Mouse (Mus musculus): Measurements from ENCODE around the gene S100a16. TPM values are rescaled to one million over a fixed set of nuclear protein-coding genes. Genes with fewer than 3 reads are reported as not detected.

Gene S100a16
- polyA plus RNA-seq, 1 experiment from 2014 or later, result 33.6 TPM

DNA sequence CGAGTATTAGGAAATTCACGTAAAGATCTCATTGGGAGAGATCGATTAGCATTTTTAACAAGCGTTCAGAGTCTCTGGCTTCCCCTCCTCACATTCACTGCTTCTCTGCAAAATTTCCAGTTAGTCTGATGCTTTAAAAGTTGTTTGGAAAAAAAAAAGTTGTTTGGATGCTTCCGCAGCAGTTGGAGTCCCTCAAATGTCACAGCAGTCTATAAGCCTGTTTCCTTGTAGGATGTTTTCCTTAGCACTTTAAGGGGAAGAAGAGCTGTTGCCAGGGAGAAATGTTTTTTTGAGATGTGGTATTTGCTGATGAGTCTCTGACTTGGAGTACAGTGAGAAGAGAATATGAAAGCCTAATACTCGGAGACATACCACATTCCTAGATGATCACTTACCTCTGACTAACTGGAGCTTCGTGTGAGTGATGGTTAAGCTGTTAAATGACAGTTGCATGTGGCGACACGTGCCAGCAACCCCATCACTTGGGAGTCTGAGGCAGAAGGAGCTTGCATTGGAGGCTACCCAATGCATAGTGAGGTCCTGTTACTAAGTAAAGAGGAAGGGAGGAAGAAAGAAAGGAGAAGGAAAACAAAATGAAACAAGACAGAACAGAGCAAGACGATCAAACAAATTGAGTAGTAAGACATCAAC is 39.4 kb downstream of the S100a16 start:
- no peaks in the 10 kb centered on the region for H3K27me3 ChIP-seq
- H3K9ac ChIP-seq, result no peak overlapping the region
- H3K36me3 ChIP-seq, result no peaks in the 10 kb centered on the region
- H3K27ac ChIP-seq, result no peak overlapping the region
- no peak overlapping the region for H3K4me3 ChIP-seq
- 75% methylated on average over 10 of the region's 10 CpGs for whole genome bisulfite sequencing
- no peak overlapping the region for H3K4me2 ChIP-seq
- H3K4me1 ChIP-seq (replicated peaks), result no peaks in the 10 kb centered on the region
- no peak for ATAC-seq (ENCODE audit: low FRiP score)
- H3K9me3 ChIP-seq, result no peaks in the 10 kb centered on the region

DNA sequence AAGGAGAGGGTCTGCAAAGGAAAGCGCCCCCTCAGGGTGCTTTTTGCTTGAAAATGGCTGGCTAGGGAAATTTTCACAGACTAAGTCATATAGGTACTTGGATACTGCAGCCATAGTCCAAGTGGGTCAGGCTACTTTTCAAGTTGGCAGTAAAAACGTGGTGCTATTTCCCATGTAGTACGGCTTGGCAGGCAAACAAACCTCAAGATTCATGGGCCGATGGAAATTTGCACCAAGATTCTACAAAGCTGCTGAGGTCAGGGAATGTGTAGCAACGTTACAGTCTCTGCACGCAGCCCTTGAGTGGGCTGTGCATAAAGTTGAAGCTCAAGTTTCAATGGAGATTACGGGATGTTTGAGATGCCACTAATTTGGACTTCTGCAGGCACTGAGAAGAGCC is 42.4 kb downstream of the S100a16 start:
- ATAC-seq (ENCODE audit: low FRiP score), result no peak
- Histone ChIP-seq H3K27me3 (no peaks in the 10 kb centered on the region), H3K9ac (no peak overlapping the region)

DNA sequence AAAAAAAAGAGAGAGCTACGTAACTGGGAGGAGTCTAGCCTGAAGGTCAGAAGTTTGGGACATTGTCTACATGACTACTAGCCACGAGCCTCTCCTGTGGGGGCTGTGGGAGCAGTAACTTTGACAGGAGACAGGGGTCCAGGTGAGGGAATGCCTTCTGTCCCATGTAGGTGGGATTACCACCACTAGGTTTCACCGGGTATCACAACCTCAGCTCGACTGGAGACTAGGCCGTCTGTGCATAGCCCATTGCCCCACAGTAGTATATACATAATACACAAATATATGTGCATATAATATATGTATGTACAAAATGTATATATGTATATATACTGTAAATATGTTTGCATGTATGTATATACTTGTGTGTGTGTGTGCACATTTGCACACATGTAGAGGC is 44.1 kb downstream of the S100a16 start:
- Histone ChIP-seq H3K27ac (no peak overlapping the region), H3K4me1 (replicated peaks) (no peaks in the 10 kb centered on the region), H3K4me2 (no peak overlapping the region), H3K9me3 (no peaks in the 10 kb centered on the region), H3K4me3 (no peak overlapping the region), H3K36me3 (no peaks in the 10 kb centered on the region), H3K9ac (no peak overlapping the region), H3K27me3 (no peaks in the 10 kb centered on the region)
- WGBS, result 92% methylated on average over 5 of the region's 5 CpGs
- no peak for ATAC-seq (ENCODE audit: low FRiP score)

More for the DNA sequence above, 42.4 kb downstream of the S100a16 start:
- Histone ChIP-seq H3K4me2 (no peak overlapping the region), H3K27ac (no peak overlapping the region), H3K4me1 (replicated peaks) (no peaks in the 10 kb centered on the region), H3K4me3 (no peak overlapping the region), H3K9me3 (no peaks in the 10 kb centered on the region), H3K36me3 (no peaks in the 10 kb centered on the region)
- 85% methylated on average over 7 of the region's 7 CpGs for WGBS

DNA sequence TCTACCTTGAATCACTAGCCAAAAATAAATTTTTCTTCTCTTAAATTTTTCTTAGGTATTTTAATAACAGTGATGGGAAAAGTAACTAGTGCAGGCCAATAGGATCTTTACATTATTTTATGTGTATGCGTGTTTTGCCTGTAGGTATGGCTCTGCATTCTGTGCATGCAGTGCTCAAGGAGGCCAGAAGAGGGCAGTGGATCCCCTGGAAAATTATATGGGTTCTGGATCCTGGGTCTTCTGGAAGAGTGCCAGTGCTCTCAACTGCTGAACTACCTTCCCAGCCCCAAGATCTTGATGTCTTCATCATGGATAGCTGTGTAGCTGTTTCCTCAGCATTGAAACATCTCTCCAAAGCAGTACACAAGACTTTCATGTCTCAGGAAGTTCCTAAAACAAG is 45.1 kb downstream of the S100a16 start:
- no peaks in the 10 kb centered on the region for H3K36me3 ChIP-seq
- H3K4me2 ChIP-seq, result no peak overlapping the region
- no peak overlapping the region for H3K9ac ChIP-seq
- no peaks in the 10 kb centered on the region for H3K27me3 ChIP-seq
- no peak for ATAC-seq (ENCODE audit: low FRiP score)
- no peak overlapping the region for H3K27ac ChIP-seq
- H3K9me3 ChIP-seq, result no peaks in the 10 kb centered on the region
- H3K4me1 ChIP-seq (replicated peaks), result no peaks in the 10 kb centered on the region
- 97% methylated on average over 1 of the region's 1 CpGs for WGBS
- no peak overlapping the region for H3K4me3 ChIP-seq

DNA sequence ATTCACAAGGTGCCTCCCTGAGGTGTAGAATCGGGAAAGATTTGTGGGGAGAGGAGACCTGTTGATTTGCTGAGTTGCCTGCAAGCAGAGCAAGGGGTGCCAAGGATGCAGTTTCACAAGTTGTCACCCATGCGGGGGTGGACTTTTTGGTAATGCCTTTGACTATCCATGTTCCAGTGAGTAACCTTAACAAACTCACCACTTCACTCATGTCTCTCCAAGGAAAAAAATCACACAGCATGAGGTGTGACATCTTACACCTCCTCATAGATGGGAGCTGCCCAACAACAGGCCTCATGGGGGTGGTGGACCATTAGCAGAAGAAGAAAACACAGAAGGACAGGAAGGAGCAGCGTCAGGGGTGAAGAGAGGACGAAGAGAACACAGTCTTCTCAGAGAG is 45.5 kb downstream of the S100a16 start:
- Histone ChIP-seq H3K27me3 (no peaks in the 10 kb centered on the region), H3K27ac (no peak overlapping the region), H3K4me3 (no peak overlapping the region), H3K9me3 (no peaks in the 10 kb centered on the region), H3K4me2 (no peak overlapping the region), H3K9ac (no peak overlapping the region), H3K36me3 (no peaks in the 10 kb centered on the region), H3K4me1 (replicated peaks) (no peaks in the 10 kb centered on the region)
- no peak for ATAC-seq (ENCODE audit: low FRiP score)
- 87% methylated on average over 4 of the region's 4 CpGs for WGBS

DNA sequence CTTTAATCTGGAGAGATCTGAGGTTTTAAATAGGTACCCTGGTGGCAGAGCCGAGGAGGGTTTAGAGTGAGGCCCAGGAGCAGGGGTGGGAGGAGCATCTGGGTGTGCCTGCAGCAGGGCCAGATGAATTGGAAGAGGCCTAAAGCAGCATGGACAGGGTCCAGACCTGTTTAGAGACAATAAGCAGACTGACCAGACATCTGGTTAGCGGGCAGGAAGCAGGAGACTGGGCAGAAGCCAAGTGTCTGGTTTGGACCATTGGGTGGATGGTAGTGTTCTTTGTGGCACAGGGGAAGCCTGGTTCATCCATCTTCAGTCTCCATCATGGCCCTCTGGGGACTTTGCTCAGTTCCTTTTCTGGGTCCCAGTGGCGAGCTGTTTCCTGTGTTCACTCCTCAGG is 46.8 kb downstream of the S100a16 start:
- H3K4me3 ChIP-seq, result no peak overlapping the region
- no peak overlapping the region for H3K9ac ChIP-seq
- no peaks in the 10 kb centered on the region for H3K9me3 ChIP-seq
- no peak overlapping the region for H3K27ac ChIP-seq
- H3K4me1 ChIP-seq (replicated peaks), result no peaks in the 10 kb centered on the region
- no peaks in the 10 kb centered on the region for H3K27me3 ChIP-seq
- H3K36me3 ChIP-seq, result no peaks in the 10 kb centered on the region
- ATAC-seq (ENCODE audit: low FRiP score), result no peak
- 55% methylated on average over 3 of the region's 3 CpGs for WGBS
- no peak overlapping the region for H3K4me2 ChIP-seq

DNA sequence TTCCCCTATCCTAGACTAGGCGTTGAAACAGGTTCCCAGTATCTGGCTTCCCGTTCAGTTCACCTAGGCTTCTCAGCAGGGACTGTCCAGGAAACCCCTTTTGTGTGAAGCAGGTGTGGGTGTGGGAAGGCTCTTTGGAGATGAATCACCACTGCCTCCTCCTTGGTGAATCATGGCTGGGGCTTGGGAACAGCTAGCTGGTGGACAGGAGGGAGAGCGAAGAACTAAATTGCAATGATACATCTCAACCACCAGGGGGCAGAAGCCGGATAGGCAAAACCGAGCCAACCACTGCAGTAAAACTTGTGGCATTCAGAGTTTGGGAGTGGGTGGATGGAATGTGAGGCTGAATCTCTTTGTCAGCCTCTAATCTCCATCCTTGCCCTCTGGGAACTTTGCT is 48.5 kb downstream of the S100a16 start:
- H3K27me3 ChIP-seq, result no peaks in the 10 kb centered on the region
- ATAC-seq (ENCODE audit: low FRiP score), result no peak
- H3K4me3 ChIP-seq, result no peak overlapping the region
- H3K9ac ChIP-seq, result no peak overlapping the region
- no peak overlapping the region for H3K4me2 ChIP-seq
- H3K27ac ChIP-seq, result no peak overlapping the region
- no peaks in the 10 kb centered on the region for H3K4me1 ChIP-seq (replicated peaks)
- WGBS, result 32% methylated on average over 5 of the region's 5 CpGs
- no peaks in the 10 kb centered on the region for H3K36me3 ChIP-seq
- H3K9me3 ChIP-seq, result no peaks in the 10 kb centered on the region

DNA sequence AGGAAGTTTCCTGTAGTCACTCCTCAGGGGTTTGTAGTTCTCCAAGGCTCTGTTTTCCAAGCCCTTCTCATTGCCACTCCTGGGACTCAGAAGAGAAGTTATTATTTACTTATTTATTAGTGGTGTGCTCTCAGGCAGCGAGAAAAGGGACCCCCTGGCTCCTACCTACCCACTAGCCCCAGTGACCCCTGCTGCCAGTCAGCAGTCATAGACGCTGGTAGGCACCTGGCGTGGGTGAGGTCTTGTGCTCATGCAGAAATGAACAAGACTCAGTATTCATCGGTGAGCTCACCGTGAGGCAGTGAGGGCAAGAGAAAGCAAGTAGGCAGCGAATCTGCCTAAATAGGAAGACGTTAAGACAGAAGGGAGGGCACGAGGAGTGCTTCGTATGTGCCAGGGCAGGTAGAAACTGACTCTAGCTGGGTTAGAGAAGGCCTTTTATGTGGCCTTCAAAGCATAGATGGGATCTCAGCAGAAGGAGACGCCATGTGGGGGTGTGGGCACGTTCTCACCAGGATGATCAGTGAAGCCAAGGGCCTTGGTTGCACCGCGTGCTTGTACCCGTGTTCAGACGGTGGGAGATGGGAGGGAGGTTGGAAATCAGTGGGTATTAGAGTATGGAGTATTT is 49.1 kb downstream of the S100a16 start:
- no peak overlapping the region for H3K4me3 ChIP-seq
- H3K9me3 ChIP-seq, result no peaks in the 10 kb centered on the region
- ATAC-seq (ENCODE audit: low FRiP score), result no peak
- no peak overlapping the region for H3K9ac ChIP-seq
- H3K27ac ChIP-seq, result no peak overlapping the region
- no peaks in the 10 kb centered on the region for H3K36me3 ChIP-seq
- no peak overlapping the region for H3K4me2 ChIP-seq
- H3K27me3 ChIP-seq, result no peaks in the 10 kb centered on the region
- 85% methylated on average over 15 of the region's 15 CpGs for WGBS
- H3K4me1 ChIP-seq (replicated peaks), result no peaks in the 10 kb centered on the region

DNA sequence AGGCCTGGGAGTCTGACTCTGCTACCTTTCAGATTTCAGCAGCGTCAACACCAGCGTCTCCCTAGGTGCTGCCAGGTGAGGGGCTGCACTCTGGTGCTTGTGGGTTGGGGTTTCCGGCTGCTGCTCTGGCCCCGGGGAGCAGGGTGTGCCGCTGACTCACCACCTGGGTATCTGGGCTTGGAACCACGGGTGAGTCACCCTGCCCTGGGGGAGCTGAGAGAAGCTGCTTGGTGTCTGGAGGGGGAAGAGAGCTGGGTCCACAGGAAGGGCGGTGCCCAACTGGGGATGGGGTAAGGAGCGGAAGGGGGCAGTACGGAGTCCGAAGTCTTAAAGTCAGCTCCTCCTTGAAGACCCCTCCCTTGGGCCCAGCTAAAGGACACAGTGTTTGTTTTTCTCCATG is 49.9 kb downstream of the S100a16 start:
- 68% methylated on average over 10 of the region's 10 CpGs for WGBS

DNA sequence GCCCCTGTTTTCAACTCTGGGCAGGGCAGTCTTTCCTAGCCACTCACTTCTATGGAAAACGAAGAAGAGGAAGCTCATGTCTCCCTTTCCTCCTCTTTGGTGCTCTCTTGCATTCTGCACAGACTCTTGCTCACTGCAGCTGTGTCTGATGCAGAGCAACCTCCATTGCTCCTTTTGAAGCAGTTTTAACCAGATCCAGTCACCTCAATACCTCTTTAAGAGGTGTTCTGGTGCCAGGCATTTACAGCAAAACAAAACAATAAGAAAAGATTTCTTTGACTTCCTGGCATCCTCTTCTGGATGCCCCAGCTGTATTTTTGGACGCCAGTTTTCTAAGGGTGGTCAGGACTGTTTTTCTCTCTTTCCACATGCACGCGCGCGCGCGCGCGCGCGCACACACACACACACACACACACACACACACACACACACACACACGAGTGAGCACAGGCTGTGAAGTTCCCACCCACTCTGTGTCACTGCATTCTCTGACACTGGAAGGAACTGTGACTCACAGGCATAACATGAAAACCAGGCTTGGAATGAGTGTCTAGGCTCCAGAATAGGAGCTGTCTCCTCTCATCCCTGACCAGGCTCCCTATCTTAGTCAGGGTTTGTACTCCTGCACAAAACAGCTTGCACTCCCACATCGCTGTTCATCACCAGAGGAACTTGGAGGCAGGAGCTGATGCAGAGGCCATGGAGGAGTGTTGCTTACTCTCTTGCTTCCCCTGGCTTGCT is 50.5 kb downstream of the S100a16 start:
- H3K9me3 ChIP-seq, result no peaks in the 10 kb centered on the region
- no peaks in the 10 kb centered on the region for H3K36me3 ChIP-seq
- no peak overlapping the region for H3K9ac ChIP-seq
- no peaks in the 10 kb centered on the region for H3K27me3 ChIP-seq
- no peak overlapping the region for H3K4me2 ChIP-seq
- H3K4me3 ChIP-seq, result no peak overlapping the region
- H3K27ac ChIP-seq, result no peak overlapping the region
- WGBS, result 90% methylated on average over 14 of the region's 14 CpGs
- no peak for ATAC-seq (ENCODE audit: low FRiP score)
- no peaks in the 10 kb centered on the region for H3K4me1 ChIP-seq (replicated peaks)

More for the DNA sequence above, 49.9 kb downstream of the S100a16 start:
- no peaks in the 10 kb centered on the region for H3K27me3 ChIP-seq
- no peak overlapping the region for H3K4me2 ChIP-seq
- H3K4me1 ChIP-seq (replicated peaks), result no peaks in the 10 kb centered on the region
- no peaks in the 10 kb centered on the region for H3K9me3 ChIP-seq
- no peak overlapping the region for H3K9ac ChIP-seq
- H3K4me3 ChIP-seq, result no peak overlapping the region
- no peak for ATAC-seq (ENCODE audit: low FRiP score)
- H3K27ac ChIP-seq, result no peak overlapping the region
- H3K36me3 ChIP-seq, result no peaks in the 10 kb centered on the region

DNA sequence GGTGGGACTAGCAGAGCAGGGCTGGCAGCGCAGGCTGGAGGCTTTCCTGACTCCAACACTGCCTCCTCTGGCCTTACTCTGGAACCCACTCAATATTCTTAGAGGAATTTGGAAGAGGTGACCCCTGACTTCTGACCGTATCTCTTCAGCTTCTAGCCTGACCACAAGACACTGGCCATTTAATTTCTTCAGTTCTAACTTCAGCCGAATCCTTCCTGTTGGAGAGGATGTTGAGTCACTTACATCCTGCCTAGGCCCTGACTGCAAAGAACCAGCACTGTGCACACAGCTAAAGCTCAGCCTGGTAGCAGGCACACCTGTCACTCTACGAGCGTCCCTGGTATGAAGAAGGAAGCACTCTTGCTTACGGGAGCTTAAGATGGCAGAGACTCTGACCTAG is 52.3 kb downstream of the S100a16 start:
- Histone ChIP-seq H3K27me3 (no peaks in the 10 kb centered on the region), H3K36me3 (no peaks in the 10 kb centered on the region), H3K27ac (no peak overlapping the region), H3K9me3 (no peaks in the 10 kb centered on the region), H3K4me2 (no peak overlapping the region), H3K4me1 (replicated peaks) (no peaks in the 10 kb centered on the region), H3K9ac (no peak overlapping the region), H3K4me3 (no peak overlapping the region)
- WGBS, result 90% methylated on average over 6 of the region's 6 CpGs
- no peak for ATAC-seq (ENCODE audit: low FRiP score)

DNA sequence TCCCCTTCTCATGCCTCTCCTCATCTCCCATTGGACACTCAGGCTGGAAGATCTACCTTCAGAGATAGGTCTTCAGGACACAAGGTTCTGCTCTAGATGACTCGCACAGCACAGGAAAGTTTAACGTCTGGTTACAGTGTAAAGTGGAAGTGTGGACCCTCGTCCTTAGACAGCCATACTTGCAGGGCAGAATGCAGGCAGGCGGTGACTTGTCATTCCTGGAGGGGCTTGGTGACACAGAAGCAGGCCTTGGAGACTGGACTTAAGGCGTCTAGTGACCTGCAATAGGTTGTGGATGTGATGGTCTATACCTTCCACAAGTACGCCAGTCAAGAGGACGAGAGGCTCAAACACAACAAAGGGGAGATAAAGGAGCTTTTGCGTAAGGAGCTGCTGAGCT is 52.9 kb downstream of the S100a16 start, which contains the start of gene S100a2:
S100a2 (plus strand) TSS at position 301 of the 400 bp plus-strand sequence.
- ATAC-seq (ENCODE audit: low FRiP score), result no peak
- 90% methylated on average over 8 of the region's 8 CpGs for WGBS
- Histone ChIP-seq H3K4me2 (no peak within 1 kb of the TSS), H3K4me3 (no peak within 1 kb of the TSS), H3K27ac (no peak within 1 kb of the TSS), H3K36me3 (no peaks in the 10 kb centered on the region), H3K9ac (no peak within 1 kb of the TSS), H3K4me1 (replicated peaks) (no peaks in the 10 kb centered on the region), H3K27me3 (no peaks in the 10 kb centered on the region), H3K9me3 (no peaks in the 10 kb centered on the region)
